In genomic region chr6:83447031-83447430, GRCm38 (mm10) we compare ENCODE assay signal across 12 mouse cellular contexts.
"Had no signal": no experiment of that assay in that cellular context is flagged by ENCODE, and none has a peak within 500 bp of the region (broad histone marks: within the 10 kb centered on the region; RNA-seq: fewer than 3 reads in every experiment).

No protein-coding gene starts in this region.

- H3K4me3 ChIP-seq: kidney, embryonic 15.5 days; left cerebral cortex, adult 2 months; midbrain, embryonic 12.5 days; neural tube, embryonic 13.5 days had no signal

- H3K4me2 ChIP-seq: kidney, embryonic 15.5 days; lung, embryonic 14.5 days; midbrain, embryonic 12.5 days; neural tube, embryonic 13.5 days had no signal

- H3K27me3 ChIP-seq: kidney, embryonic 15.5 days; midbrain, embryonic 12.5 days; neural tube, embryonic 13.5 days had no signal

- ATAC-seq: inflammation-experienced regulatory T-cells, adult 6 months; midbrain, embryonic 16.5 days had no signal

- H3K27ac ChIP-seq: kidney, embryonic 15.5 days; left cerebral cortex, adult 2 months; midbrain, embryonic 12.5 days; neural tube, embryonic 13.5 days had no signal

- H3K9me3 ChIP-seq: kidney, embryonic 15.5 days; midbrain, embryonic 12.5 days; neural tube, embryonic 13.5 days had no signal

- DNase-seq: kidney, adult 18-20 months; kidney, postnatal 14 days; lung, embryonic 14.5 days; lung, postnatal 10 days; lung, postnatal 4 days; right cerebral cortex, postnatal 14 days had no signal

- H3K9ac ChIP-seq: kidney, embryonic 15.5 days; lung, embryonic 14.5 days; midbrain, embryonic 12.5 days; neural tube, embryonic 13.5 days had no signal
